Mouse (Mus musculus): ENCODE measurements at regions not wholly inside any gene's neighbourhood (a gene's known extent, or its start where the extent isn't known, plus 50 kb on each side); places are given as distances from the start of the nearest gene placed in this dataset.
A peak's percentile ranks its signal among the peaks of the same experiment; 100 is the strongest.
"Not testable (repeated sequence)": the region's sequence is repeated elsewhere in the genome, so short reads cannot be mapped to it uniquely, and the experiment has no call there.

DNA sequence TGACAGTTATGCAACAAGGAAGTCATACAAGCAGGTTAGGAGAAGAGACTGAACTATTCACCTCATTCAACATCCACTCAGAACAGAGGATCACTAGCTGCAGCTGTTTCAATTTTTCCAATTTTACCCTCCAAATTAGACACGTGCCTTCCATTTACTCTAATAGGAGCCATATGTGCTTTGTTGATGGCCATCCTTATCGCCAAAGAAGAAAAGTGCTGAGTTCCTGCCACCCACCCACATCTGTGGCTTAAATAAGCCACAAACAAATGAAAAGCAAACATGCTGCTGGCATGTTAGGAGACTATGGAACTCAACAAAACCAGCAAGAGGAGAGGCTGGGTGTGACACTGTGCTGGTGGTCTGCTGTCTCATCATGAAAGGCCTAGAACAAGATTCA is 1786.1 kb downstream of the 9330182O14Rik start:
- DNase-seq (ENCODE audit: low spot score), result no peak

GRCm38 (mm10) chr15:41936697-41937096 is 1802.5 kb downstream of the 9330182O14Rik start:
- DNase-seq (ENCODE audit: low spot score), result no peak

DNA sequence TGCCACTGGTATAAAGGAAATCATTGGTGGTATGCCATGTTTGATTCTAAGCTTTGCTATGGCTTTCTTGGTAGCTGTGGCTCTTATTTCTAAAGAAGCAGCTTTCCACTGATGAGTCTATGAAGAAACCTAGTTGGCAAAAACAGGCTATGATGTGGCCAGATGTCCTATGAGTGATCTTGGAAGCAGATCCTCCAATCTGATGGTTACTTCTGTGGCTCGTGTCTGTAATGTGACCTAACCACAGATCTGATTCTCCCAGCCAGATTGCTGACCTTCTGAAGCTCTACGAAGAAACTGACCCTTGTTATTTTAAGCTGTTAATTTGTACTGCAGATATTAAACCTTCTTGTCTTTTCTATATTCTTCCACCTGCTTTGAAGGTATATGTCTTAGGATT is 1811.1 kb downstream of the 9330182O14Rik start:
- no peak for DNase-seq (ENCODE audit: low spot score)

GRCm38 (mm10) chr15:41947888-41948287 is 1813.7 kb downstream of the 9330182O14Rik start:
- no peak for DNase-seq (ENCODE audit: low spot score)

- DNase-seq (ENCODE audit: low spot score), result no peak
These were observed 1814.4 kb downstream of the 9330182O14Rik start for GRCm38 (mm10) chr15:41948347-41949093.

- DNase-seq (ENCODE audit: low spot score), result no peak
These were observed 1814.9 kb downstream of the 9330182O14Rik start for GRCm38 (mm10) chr15:41949094-41949461.

DNA sequence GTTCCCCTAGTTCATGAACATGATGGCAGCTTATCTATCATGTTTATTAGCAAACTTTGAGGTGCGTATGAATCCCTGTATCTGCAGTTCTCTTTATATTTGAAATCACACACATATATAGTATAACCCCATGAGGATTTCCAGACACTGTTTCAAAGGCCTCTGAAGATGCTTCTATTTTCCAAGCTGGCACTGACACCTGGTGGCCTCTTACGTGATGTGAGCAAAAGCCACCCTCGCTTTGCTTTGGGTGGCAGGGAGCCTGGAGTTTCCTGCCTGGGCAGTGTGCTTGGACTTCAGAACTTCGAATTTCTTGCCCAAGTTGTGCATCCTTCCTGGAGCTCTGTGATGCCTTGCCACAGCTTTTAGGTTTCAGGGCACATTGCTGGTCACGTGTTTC is 1817.1 kb downstream of the 9330182O14Rik start:
- DNase-seq (ENCODE audit: low spot score), result no peak

- no peak for DNase-seq (ENCODE audit: low spot score)
These were observed 1826.4 kb downstream of the 9330182O14Rik start for GRCm38 (mm10) chr15:41960597-41960996.

GRCm38 (mm10) chr15:41970877-41971276 is 1836.7 kb downstream of the 9330182O14Rik start:
- no peak for DNase-seq (ENCODE audit: low spot score)

GRCm38 (mm10) chr15:41973263-41973662 is 1839.1 kb downstream of the 9330182O14Rik start:
- DNase-seq (ENCODE audit: low spot score), result peak; percentile 88

DNA sequence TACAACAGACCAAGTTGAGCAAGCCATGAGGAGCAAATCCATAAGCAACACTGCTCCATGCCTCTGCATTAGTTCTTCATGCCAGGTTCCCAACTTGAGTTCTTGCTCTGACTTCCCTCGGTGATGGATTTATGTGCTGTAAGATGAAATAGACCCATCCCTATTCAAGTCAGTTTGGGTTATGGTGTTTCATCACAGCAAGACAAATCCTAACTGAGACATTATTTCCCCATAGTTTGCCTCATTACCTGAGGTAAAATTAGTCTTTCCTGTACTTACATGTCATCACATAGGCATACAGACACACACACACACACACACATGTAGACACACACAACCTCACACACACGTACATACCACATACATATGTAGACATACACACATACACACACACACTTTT is 1843.0 kb downstream of the 9330182O14Rik start:
- no peak for DNase-seq (ENCODE audit: low spot score)

GRCm38 (mm10) chr15:41977649-41978231 is 1843.6 kb downstream of the 9330182O14Rik start:
- no peak for DNase-seq (ENCODE audit: low spot score)

GRCm38 (mm10) chr15:41983261-41983660 is 1849.1 kb downstream of the 9330182O14Rik start:
- DNase-seq (ENCODE audit: low spot score), result no peak

DNA sequence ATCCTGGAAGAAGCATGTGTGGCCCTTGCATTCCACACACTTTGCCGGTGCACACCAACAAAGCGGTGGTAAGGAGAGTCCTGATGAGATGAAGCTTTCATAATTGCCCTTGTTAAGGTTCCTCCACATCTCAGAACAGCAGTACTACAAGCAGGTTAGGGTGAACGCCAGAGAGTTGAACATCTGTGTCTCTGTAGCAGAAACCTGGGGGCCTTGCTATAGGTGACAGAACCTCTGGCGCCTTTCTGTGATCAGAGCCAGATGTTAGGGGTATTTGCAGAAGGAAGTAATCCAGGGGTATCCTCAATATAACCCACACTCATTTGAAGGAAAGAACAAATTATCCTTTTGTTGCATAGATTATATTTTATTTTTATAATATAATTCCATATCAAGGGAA is 1850.1 kb downstream of the 9330182O14Rik start:
- no peak for DNase-seq (ENCODE audit: low spot score)

DNA sequence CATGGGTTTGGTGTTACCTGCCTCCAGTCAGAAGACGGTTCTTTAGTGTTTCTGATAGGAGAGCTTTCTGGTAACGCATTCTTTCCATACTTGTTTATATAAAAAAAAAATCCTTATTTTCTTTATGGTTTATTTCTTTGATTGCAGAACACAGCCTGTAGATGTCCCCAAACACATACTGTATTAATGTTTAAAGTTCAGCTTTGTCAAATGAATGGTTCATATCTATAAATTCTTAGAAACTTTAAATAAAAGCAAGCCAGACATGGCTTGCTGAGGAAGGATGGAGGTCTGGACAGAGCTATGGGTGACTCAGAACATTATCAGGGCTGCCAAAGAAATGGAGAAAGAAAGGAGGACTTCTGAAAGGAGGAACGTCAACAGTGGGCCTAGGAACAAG is 1852.1 kb downstream of the 9330182O14Rik start:
- no peak for DNase-seq (ENCODE audit: low spot score)

GRCm38 (mm10) chr15:41989065-41989464 is 1854.9 kb downstream of the 9330182O14Rik start:
- DNase-seq (ENCODE audit: low spot score), result no peak

- no peak for DNase-seq (ENCODE audit: low spot score)
These were observed 1857.7 kb downstream of the 9330182O14Rik start for GRCm38 (mm10) chr15:41991816-41992215.

- DNase-seq (ENCODE audit: low spot score), result not testable (repeated sequence)
These were observed 1898.1 kb downstream of the 9330182O14Rik start for GRCm38 (mm10) chr15:42032286-42032685.

DNA sequence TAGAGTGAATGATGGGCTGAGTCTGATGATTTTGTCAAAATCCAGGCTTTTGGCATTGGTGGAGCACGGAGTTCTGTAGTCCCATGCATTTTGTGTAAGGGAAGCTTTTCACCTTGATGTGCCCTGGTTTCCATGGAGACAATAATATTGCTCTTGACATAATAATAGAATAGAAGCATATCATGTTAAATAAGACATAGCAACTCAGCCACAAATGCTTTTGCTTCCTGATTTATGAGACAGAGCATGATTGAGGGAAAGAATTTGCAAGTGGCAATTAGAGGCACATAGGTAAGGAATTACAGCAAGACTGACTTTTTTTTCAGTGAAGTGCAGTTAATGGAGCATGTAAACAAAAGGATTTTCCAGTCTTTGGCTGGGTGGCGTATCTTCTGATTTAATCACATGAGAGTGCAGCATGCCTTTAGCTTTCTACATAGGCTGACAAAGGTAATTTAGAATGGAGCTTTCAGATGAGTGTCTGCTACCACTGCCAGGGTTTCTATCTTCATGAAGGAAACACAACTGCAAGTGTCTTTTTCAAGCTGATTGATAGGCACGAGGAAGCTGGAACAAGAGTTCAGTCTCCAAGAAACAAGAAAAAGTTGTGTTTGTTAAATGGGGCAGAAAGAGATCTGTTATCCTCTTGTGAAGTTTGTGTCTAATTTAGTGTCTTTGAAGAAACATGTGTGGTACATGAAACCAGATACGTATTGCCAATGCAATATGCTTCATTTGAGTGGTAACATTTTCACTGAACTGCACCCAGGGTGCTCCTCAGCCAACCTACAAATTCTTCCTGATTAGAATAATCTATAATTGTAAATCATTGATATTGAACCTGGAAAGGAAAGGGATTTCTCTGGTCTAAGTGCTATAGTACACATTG is 1913.2 kb downstream of the 9330182O14Rik start:
- no peak for DNase-seq (ENCODE audit: low spot score)

DNA sequence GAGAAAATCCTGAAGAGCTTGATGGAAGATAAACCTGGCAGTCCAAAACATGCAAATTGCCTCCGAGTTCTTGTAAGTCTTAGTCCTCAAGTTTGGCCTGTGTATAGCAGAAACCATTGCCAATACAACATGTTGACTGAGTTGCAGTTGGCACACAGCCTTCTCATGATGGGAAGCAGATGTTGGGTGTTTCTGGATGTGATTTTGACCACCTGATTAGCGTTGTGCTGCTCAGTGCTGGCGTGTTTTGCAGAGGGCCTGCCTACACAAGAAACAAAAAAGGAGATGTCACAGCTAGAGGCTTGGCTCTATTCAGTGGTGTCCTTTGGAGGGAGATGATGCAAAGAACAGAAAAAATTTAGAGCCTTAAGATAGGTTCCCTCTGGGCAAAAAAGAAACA is 1922.6 kb downstream of the 9330182O14Rik start:
- DNase-seq (ENCODE audit: low spot score), result peak; percentile 24

- no peak for DNase-seq (ENCODE audit: low spot score)
These were observed 1934.2 kb downstream of the 9330182O14Rik start for GRCm38 (mm10) chr15:42068207-42068831.

- no peak for DNase-seq (ENCODE audit: low spot score)
These were observed 1934.9 kb downstream of the 9330182O14Rik start for GRCm38 (mm10) chr15:42069072-42069471.
